Mouse (Mus musculus): ENCODE results near the gene Timm8a2. TPM values are rescaled to one million over a fixed set of nuclear protein-coding genes. Genes with fewer than 3 reads are reported as not detected.

The Timm8a2 gene
- total and polyA plus RNA-seq, 3 experiments, result not detected

DNA sequence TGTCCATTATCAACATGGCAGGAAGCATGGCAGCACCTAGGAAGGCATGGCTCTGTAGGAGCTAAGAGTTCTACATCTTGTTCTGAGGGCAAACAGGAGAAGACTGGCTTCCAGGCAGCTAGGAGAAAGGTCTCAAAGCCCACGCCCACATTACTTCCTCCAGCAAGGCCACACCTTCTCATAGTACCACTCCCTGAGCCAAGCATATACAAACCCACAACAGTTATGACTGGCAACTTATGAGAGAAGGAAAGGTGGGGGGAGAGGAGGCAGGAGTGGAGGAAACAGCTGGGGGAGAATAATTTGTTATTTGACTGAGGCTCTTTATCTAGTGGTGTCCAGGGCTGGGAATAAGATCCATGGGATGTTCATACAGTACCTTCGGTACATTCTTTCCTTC lies 1.4 kb downstream of the Timm8a2 start:
- H3K4me3 ChIP-seq (replicated peaks in 1 of 3; ENCODE audit: low read depth in 2 of 3, low read length in 2 of 3, poor library complexity in 1 of 3), result no peak overlapping the region
- no peak overlapping the region for H3K9ac ChIP-seq (ENCODE audit: insufficient read depth, low read depth)
- H3K27ac ChIP-seq (ENCODE audit: insufficient read depth, low read depth), result no peak overlapping the region
- H3K4me1 ChIP-seq (ENCODE audit: control insufficient read depth in 1 of 2, insufficient read depth in 2 of 2), result peaks cover 0 to 7% of the 10 kb centered on the region in 2 experiments; a peak in 2 of 4 replicates
- no peak for DNase-seq (ENCODE audit: extremely low read depth)
- H3K9me3 ChIP-seq (replicated peaks; ENCODE audit: low read length), result peaks cover 8% of the 10 kb centered on the region
- H3K4me2 ChIP-seq (ENCODE audit: insufficient read depth, low read depth, poor library complexity, severe bottlenecking), result no peak overlapping the region
- no peaks in the 10 kb centered on the region for H3K36me3 ChIP-seq (replicated peaks in 1 of 2; ENCODE audit: control insufficient read depth in 1 of 2, insufficient read depth in 1 of 2, low read length in 1 of 2)
- H3K79me2 ChIP-seq (replicated peaks; ENCODE audit: control insufficient read depth, extremely low read depth, insufficient read depth, poor library complexity, severe bottlenecking), result no peaks in the 10 kb centered on the region
- dilution Hi-C loops (cut with MboI; ENCODE audit: extremely low pct_ligation_motif_present, extremely low pct_unique_long_range_greater_than_20kb, low sequenced_read_pairs) (no loop called here), in situ Hi-C loops (cut with MboI; ENCODE audit: low pct_ligation_motif_present, low pct_unique_long_range_greater_than_20kb, low sequenced_read_pairs) (no loop called here)
- TF ChIP-seq GABPA (IDR thresholded peaks at IDR 0.05; ENCODE audit: insufficient replicate concordance, low read depth, low read length) (no peak), USF2 (conservative IDR thresholded peaks at IDR 0.05; ENCODE audit: low read depth, low read length) (no peak), ZNF384 (IDR thresholded peaks at IDR 0.05; ENCODE audit: low read depth, low read length) (no peak), IRF4 (IDR thresholded peaks at IDR 0.05; ENCODE audit: low read depth, low read length) (no peak), ELF1 (IDR thresholded peaks at IDR 0.05; ENCODE audit: low read depth, low read length) (no peak), SMC3 (IDR thresholded peaks at IDR 0.05; ENCODE audit: low read depth, low read length) (no peak), POLR2A (IDR thresholded peaks at IDR 0.05; ENCODE audit: low read depth, low read length) (no peak), PAX5 (IDR thresholded peaks at IDR 0.05; ENCODE audit: low read length) (no peak), ZKSCAN1 (IDR thresholded peaks at IDR 0.05; ENCODE audit: borderline replicate concordance, low read depth, low read length) (no peak), E2F4 (IDR thresholded peaks at IDR 0.05; ENCODE audit: insufficient replicate concordance, low read depth, low read length) (no peak), HCFC1 (IDR thresholded peaks at IDR 0.05; ENCODE audit: low read depth, low read length) (no peak)
- H3K27me3 ChIP-seq (replicated peaks), result no peaks in the 10 kb centered on the region

DNA sequence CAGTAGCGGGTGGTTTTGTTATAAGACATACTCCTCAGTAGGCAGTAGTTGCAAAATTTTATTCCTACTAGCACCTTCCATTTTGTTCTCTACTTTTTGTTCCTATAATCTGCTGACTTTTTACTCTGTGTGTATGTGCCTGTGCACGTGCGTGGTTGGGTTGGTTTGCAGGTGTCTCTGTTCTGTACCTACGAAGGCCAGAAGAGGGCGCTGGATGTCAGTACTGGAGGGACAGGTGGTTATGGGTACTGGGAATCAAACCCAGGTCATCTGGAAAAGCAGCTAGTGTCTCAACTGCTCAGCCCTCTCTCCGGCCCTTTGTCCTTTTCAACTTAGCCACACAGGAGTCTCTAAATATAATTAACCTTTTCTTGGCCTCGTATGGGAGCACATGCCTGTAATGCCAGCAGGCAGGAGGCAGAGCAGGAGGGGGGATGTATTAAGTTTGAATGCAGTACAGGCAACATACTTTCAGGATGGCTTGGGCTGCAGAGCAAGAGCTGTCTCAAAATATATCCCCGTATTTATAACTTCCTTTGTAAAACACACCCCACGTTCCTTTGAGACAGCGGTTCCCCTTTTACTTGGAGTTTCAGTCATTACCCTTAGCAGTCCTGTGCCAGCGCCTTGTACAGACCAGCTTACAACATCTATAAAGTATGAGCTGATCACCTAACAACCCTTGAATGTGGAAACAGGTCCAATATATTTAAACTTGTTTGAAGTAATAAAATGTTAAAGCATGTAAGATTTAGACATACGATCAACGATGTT lies 4.6 kb downstream of the Timm8a2 start:
- Histone ChIP-seq H3K79me2 (replicated peaks; ENCODE audit: control insufficient read depth, extremely low read depth, insufficient read depth, poor library complexity, severe bottlenecking) (no peaks in the 10 kb centered on the region), H3K9me3 (replicated peaks; ENCODE audit: low read length) (peaks cover 8% of the 10 kb centered on the region), H3K27ac (ENCODE audit: insufficient read depth, low read depth) (no peak overlapping the region), H3K4me3 (replicated peaks in 1 of 3; ENCODE audit: low read depth in 2 of 3, low read length in 2 of 3, poor library complexity in 1 of 3) (no peak overlapping the region), H3K27me3 (replicated peaks) (no peaks in the 10 kb centered on the region), H3K4me2 (ENCODE audit: insufficient read depth, low read depth, poor library complexity, severe bottlenecking) (no peak overlapping the region), H3K36me3 (replicated peaks in 1 of 2; ENCODE audit: control insufficient read depth in 1 of 2, insufficient read depth in 1 of 2, low read length in 1 of 2) (no peaks in the 10 kb centered on the region), H3K9ac (ENCODE audit: insufficient read depth, low read depth) (no peak overlapping the region), H3K4me1 (ENCODE audit: control insufficient read depth in 1 of 2, insufficient read depth in 2 of 2) (peaks cover 5 to 22% of the 10 kb centered on the region in 2 experiments; a peak in 3 of 4 replicates)
- TF ChIP-seq CTCF (conservative IDR thresholded peaks at IDR 0.05 in 1 of 2, IDR thresholded peaks at IDR 0.05 in 1 of 2; ENCODE audit: low read depth in 2 of 2, low read length in 2 of 2), result peak in 1 of 2 experiments; percentile 35; a peak in 2 of 4 replicates
- peak; percentile 2 for TF ChIP-seq RAD21 (IDR thresholded peaks at IDR 0.05; ENCODE audit: low read depth, low read length)
- TF ChIP-seq KAT2A (IDR thresholded peaks at IDR 0.05; ENCODE audit: insufficient replicate concordance, low read length), result no peak
- no peak for TF ChIP-seq MAZ (IDR thresholded peaks at IDR 0.05; ENCODE audit: low read depth, low read length)
- no peak for TF ChIP-seq PAX5 (IDR thresholded peaks at IDR 0.05; ENCODE audit: low read length)
- DNase-seq (ENCODE audit: extremely low read depth), result no peak
- dilution Hi-C loops (cut with MboI; ENCODE audit: extremely low pct_ligation_motif_present, extremely low pct_unique_long_range_greater_than_20kb, low sequenced_read_pairs) (no loop called here), in situ Hi-C loops (cut with MboI; ENCODE audit: low pct_ligation_motif_present, low pct_unique_long_range_greater_than_20kb, low sequenced_read_pairs) (no loop called here)
